Mouse (Mus musculus): ENCODE data around the gene Bspry.

Gene Bspry

DNA sequence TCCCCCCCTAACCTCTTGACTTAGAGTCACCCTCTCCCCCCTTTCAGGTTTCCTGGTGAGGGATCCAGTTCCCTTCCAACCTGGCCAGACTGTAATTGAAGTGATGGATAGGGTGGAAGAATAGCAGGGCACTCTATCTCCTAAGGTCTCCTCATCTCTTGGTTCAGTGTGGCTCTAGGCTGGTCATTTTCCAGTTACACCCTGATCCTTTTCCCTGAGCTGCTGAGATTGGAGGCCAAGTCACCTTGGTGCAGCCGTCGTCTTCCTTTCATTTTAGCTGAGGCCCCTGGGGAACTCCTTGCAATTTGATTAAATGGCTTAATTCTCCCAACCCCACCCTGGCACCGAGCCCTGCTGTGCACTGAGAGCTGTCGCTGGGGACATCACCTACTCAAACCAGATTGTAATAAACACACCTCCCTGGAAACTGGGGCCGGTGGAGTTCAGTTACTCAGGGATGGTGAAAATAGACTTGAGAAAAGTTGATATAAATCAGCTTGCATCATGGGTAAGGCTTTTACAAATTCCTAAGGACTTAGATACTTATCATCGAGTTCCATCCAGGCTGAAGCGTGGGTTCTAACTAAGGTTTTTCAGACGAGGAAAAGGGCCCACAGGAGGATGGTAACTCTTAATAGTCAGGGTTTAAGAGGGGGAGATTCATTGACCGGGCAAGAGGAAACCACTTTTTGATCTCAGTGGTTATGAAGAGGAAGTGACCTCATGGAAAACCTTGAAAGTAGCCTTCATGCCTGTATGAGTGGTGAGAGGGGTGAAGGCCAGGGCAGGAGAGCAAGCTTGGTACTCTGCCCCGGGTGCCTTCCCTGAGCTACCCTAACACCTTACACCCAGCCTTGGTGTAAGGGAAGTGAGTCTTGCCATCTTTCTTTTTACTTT is 1.1 kb downstream of the Bspry start:
- DNase-seq (ENCODE audit: low spot score), result peak; percentile 8

DNA sequence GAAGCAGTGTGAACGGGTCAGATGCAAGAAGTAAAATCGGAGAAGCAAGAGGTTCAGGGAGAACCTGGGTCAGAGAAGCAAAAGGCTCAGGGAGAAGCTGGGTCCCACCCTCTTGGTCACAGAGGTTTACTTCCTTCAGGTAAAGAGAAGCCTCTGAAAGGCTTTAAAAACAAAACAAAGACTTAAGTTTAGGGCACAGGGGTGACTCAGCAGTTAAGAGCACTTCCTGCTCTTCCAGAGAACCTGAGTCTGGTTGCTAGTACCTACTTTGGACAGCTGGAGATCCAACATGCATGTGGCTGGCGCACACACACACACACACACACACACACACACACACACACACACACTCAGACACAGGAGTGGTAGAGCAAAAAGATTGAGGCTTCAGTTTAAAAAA is 5.1 kb downstream of the Bspry start:
- no peak for DNase-seq (ENCODE audit: low spot score)

DNA sequence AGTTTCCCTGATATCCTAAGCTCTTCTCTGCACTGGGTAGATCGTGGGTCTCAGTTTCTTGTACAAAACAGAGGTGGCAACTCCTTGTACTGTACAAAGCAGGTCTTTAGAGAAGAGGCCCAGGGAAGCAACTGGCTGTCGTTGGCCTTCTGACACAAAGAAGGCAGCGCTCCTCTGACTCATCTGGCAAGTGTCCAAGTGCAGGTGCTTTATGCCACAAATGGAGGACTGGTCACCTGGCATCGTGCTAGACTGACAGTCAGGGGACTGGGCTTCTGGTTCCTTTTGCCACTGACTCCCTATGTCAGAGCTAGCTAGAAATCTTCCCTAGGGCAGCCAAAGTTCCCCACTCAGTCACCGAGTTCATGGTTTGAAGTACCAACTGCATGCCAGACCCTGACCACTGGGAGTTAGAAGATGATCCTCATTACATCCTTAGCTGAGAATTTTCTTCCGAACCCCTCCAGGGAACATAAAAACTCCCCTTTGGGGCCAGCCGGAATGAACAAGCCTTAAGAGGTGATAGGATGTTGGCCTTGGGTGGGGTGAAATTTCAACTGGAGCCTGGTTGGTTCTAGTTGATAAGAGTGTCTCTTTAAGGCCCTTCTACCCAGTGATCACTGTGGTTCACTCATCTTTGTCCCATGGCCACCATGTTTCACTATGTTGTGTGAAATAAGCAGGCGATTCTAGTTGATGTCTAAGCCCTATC is 5.8 kb downstream of the Bspry start:
- DNase-seq (ENCODE audit: low spot score), result no peak

DNA sequence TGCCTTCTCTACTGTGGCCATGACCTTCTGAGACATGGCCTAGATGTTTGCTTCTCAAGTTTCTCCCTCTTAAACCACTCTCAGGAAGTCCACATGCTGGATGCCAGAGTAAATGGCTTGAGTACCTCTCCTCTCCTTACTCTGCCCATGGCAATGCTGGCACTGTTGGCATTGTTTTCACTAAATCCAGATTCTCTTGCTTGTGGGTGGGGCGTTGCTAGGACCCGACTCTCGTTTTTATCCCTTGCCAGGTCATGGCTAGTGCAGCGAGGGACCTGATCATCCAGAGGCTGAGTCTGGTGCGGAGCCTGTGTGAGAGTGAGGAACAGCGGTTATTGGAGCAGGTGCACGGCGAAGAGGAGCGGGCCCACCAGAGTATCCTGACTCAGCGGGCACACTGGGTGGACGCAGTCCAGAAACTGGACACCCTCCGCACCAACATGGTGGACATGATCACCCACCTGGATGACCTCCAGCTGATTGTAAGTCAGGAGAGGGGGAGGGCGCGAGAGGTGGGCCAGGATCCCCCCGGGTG is 6.4 kb downstream of the Bspry start:
- no peak for DNase-seq (ENCODE audit: low spot score)

DNA sequence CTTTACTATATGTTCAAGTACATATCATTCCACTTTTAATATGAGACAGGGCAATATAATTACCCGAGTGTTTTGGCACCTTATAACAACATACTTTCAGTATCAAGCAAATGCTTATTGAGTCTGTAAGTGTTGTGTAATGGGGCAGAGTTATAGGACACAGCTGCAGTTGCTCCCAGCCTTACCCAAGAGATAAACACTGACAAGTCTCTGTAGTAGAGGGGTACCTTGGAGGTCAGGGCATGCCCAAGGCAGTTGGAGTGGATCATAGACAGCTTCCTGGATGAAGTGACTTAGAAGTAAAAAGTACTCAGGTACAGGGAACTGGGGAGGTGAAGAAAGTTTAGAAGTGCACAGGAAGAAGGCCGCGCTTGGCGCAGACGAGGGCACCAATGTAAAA is 7.3 kb downstream of the Bspry start:
- DNase-seq (ENCODE audit: low spot score), result no peak

DNA sequence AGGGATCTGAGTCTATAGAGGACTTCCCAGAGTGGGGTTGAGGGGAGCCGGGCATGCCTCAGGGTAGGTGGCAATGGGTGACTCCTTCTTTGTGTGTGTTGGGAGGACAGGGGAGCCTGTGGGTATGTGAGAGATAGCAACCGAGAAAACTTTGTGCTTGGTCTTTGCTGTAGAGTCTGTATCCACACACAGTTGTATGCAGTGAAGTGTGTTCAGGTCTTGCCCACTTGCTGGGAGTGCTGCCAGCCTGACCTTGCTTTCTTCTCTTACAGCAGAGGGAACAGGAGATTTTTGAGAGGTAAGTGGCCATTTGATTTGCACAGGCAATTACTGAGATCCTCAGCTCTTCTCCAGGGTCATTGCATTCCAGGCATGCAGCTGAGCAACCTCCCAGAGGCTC is 8.1 kb downstream of the Bspry start:
- DNase-seq (ENCODE audit: low spot score), result no peak

DNA sequence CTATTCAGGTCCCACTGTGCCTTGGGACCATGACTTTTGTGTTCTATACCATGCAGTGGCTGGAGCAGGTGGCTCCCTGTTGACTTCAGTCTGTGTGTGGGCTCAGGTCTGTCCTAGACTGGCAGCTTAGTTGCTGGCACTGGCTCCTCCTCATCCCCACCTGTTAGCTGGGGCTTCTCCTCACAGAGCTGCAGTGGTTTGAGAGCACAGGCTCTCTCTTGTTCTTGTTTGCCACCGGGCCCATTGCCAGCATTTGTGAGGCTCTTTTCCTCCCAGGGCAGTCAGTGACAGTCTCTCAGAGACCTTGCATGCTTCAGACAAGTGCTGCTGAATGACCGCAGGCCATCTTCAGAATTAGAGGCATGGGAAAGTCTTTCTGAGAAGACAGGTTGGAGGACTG is 12.8 kb downstream of the Bspry start:
- no peak for DNase-seq (ENCODE audit: low spot score)

DNA sequence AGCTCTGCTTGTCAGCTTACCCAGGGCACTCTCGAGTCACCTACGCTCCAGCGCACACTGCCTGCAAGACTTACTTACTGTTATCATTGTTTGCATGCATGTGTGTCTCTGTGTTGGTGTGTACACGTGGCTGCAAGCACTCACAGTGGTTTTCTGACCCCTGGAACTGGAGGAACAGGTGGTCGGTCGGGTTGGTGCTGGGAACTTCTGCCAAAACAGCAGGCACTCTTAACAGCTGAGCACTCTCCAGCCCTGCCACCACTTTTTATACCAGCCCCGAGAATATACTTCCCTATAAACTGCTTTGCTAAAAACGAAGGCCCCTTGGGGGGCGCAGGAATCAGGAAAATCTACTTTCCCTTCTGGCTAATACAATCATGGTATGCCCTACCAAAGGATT is 14.4 kb downstream of the Bspry start:
- DNase-seq (ENCODE audit: low spot score), result no peak

DNA sequence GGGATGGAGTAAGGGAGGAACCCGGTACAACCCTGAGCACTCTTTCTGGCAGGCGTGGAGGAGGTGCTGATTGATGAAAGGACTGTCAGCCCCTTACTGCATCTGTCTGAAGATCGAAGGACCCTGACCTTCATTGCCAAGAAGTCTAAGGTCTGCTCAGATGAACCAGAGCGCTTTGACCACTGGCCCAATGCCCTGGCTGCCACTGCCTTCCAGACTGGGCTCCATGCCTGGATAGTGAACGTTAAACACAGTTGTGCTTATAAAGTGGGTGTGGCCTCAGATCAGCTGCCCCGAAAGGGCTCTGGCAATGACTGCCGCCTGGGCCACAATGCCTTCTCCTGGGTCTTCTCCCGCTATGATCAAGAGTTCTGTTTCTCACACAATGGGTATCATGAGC is 16.1 kb downstream of the Bspry start:
- no peak for DNase-seq (ENCODE audit: low spot score)

DNA sequence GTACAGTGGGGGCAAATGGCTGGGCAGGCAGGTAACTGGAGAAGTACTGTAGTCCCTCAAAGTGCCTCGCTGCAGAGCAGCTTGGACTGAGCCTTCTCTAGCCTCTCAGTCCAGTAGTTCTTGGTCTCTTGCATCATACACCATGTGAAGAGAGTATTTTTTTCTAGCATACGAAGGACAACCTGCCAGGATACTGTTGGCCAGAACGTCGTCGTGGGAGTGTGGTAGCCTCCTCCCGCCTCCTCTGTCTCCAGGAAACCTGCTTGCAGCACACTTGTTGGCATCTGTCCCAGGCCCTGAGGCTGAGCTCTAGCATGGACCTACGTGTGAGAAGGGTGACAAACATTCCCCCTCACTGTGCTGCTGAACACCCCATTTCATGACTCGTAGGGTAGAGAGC is 17.0 kb downstream of the Bspry start:
- no peak for DNase-seq (ENCODE audit: low spot score)

DNA sequence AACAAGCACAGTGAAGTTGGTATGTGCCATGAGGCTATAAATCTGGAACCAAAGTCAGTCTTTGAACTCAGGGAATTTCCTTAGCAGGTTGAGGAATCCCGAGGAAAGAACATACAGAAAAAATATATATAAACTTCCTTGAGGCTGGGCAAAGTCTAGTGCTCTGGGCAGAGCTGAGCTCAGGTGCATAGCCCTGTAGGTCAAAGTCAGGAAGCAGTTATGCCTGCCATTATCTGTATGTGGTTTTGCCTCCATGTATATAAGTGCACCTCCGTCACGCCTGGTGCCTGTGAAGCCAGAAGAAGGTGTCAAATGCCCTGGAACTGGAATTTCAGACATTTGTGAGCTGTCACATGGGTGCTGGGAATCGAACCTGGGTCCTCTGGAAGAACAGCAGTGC is 20.9 kb downstream of the Bspry start:
- DNase-seq (ENCODE audit: low spot score), result no peak

DNA sequence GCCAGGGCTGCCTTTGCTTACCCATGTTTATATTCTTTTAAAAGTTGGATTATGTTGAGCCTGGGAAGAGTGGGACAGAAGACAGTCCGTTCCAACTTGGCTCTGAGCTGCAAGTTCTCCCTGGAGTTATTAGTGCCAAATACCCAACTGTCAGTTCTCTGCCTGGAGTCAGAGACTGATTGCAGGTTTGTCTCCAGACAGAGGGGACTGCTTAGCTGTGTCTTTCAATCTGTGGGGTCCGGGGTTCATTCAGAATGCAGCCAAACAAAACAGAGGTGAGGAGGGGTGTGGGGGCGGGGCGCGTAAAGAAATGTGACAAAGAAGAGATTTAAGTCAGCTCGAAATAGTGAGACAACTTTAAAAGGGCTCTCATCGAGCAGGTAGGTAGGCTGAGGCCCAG is 21.7 kb downstream of the Bspry start:
- DNase-seq (ENCODE audit: low spot score), result no peak

DNA sequence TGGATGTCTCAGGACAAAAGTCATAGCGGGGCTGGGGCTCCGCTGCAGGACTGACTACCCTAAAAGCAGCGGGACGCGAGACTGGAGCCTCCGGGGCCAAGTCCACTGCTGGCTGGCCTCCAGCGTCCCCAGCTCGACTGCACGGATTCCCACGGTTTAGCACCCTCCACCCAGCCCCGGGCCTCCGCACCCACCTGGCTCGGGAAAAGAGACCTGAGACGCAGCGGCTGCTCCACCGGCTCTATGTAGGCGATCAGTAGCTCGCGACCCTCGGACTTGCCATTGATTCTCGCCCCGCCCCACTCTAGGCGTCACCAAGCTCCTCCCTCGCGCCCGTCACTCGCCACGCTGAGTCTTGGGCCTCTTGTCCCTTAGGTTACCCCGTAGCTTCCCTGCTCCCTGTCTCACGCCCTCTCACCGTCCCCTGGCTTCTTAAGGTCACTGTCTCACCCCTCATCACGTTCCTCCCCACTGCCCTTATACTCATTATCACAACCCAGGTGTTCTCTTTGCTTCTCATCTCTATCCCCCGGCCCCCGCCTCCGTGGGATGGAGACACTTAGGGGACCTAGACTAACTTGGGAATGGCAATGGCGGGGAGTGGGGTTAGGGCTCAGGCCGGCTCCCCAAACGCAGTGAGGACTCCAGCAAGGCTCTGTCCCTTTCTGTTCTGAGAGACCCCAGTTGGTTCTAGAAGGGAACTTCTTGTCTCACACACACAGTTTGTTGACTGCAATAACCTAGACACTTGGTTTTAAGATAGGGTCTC is 22.3 kb downstream of the Bspry start:
- DNase-seq (ENCODE audit: low spot score), result peak; percentile 96

DNA sequence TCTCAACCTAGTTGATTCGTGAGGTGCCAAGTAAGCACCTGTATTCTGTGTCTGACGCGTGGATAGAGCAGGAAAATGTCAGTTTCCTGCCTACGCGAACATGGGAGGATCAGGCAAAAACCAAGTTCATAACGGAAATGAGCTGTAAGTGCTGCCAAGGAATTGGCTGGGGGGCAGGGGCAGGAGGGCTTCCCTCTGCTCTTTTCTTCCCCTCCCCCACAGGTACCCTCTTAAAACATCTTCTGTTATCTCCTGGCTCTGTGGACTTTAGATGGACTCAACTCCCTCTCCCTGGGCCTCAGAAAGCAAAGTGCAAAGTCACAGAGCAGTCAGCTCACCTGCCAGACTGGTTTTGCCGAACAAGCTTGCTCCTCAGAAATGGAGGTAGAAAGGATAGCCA is 23.1 kb downstream of the Bspry start:
- no peak for DNase-seq (ENCODE audit: low spot score)

DNA sequence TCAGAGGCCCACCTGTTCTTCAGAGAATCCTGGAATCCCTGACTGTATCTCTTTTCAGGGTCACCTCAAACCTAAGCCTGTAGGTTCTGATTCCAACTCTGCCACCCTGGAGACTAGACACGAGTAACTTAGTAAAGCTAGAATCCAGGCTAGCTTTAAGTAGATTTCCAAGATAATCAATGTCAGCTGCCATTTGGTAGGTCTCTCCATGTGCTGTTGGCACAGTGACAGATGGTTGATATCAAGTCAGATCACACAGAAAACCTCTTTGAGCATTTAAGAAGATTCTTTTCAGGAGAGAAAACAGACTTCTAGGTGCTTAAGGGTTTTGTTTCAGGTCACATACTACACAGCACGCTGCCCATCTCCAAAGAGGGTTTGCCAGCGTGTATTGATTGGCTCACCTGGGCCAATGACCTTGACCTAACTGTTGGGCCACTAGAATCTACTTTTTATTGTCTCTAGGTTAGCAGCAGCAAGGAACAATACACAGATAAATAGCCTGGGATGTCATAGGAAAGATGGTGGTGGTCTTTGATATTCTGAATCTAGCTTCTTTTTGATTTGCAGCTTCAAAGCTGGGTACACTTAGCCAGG is 23.6 kb downstream of the Bspry start, which contains the start of gene Hdhd3:
TSS of gene Hdhd3 (minus strand) at position 94 of the 597 bp plus-strand sequence.
- no peak for DNase-seq (ENCODE audit: low spot score)

DNA sequence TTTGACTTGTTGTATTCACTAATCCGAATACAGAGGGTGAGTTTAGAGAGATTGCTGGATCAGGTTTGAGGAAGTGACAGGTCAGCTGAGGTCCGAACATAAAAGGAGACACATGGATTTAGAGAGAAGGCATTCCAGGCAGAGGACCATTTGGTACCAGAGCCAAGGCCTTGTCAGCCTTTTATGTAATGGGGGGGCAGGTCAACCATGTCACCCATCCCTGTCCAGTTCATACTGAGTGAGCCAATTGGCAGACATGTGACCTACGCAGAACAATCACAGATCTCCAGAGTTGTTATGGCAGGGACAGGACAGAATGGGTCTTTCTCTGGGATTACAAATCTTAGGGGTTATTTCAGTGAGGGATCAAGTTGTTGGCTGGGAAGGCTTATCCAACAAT is 26.1 kb downstream of the Bspry start:
- no peak for DNase-seq (ENCODE audit: low spot score)

DNA sequence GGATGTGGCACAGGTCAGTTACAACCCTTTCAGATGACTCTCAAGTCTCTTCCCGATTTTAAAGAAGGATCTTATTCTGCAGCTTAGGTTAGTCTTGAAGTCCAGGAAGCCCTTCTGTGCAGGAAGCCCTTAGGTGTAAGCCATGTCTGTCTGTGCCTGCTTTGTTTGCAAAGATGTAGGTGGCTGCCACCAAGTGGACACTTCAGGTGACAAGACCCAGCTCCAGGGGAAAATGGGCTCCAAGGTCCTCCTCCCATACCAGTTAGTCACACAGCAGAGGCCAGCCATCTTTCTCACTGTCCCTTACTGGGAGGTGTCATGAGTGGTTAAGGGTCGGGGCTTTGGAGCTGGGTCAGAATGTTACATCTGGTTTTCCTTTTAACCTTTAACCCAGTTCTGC is 26.9 kb downstream of the Bspry start:
- peak; percentile 37 for DNase-seq (ENCODE audit: low spot score)

DNA sequence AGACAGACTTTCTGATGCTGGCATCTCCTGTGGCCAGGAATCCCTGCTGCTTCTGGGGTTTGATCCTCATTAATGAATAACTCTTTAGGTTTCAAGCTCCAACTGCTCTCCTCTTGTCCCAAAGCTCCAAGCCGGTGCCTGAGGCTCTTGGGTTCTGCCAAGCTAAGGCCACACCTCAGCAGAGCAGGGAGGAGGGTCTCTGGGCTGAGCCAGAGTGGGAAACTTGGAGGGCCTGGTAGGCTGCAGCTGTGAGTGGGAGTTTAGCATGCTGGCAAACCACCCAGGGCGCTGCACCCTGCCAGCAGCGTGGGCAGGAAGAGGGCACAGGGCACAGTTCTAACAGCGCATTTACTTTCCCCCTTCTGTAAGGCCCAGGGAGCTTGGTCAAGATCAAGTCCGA is 29.0 kb downstream of the Bspry start:
- no peak for DNase-seq (ENCODE audit: low spot score)

DNA sequence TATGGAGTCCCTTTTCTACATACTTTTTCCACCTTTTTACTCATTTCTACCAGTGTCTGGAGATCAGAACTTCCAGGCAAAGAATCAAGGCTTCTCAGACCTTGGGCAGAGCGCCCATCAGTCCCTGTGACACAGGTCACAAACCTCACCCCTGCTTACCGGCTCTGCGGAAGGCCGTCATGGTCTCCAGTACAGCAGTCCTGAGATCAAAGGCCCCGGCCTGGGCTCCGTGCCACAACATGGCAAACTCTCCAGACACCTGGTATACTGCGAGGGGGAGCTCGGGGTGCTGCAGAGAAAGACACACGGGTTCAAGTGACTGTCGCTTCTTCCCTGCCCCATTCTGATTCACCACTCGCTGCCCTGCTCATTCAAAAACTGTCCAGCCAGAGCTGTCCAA is 30.1 kb downstream of the Bspry start:
- no peak for DNase-seq (ENCODE audit: low spot score)

DNA sequence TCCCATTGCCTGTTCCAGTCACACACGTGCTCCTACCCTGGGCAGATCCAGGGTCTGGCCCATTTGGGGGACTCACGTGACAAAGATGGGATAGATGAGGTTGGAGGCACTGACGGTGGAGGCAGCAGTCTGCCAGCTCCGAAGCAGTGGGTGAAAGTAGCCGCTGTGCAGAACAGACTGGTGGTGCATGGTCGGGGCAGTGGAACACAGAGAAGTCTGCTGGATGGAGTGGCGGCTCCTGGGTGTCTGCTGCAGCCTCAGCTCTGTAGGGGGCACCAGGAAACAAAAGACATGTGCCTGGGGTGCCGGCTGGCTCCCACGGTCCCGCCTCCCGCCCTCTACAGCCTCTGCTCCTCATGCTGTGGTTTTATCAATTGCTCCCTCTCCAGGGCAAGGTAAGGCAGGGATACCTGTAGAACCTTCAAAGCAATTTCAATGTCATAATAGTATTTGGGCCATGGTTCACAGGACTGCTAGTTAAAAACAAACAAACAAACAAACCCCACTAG is 34.2 kb downstream of the Bspry start:
- no peak for DNase-seq (ENCODE audit: low spot score)

DNA sequence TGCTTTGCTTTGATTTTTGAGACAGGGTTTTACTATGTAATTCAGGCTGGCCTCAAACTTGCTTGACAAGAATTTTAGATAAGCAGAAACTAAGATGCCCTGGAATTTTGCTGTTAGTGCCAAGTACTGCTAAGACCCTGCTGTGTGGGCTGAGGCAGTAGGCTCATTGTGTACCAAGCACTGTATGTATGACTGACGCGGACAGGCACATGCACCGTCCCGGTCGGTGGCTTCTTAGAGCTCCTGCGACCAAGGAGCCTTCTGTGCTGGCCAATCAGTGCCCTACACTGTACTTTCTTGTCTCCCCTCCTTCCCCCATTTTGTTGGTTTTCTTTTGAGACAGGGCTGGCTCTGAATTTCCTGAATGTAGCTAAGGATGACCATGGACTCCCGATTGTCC is 35.1 kb downstream of the Bspry start:
- no peak for DNase-seq (ENCODE audit: low spot score)

DNA sequence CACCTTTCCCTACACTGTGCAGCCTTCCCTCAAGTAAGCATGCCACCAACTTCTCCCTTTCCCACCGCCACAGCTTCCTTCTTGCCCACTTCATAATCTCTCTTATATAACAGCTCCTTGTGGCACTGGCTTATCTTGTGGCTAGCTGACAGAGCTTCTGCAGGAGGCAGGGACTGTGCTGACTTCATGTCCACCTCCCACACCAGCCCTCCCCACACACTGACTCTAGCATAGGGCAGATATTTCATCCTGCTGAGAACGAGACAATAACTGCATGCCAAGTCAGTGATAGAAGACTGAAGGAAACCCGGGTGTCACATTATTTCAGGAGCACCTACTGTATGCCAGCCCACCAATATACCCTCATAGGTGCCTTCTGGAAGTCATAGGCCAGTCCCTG is 35.6 kb downstream of the Bspry start:
- DNase-seq (ENCODE audit: low spot score), result no peak

Data from embryo, embryonic 10.5 days (tissue).